Mouse (Mus musculus) thymus, postnatal 36 days (tissue): Measurements from ENCODE around the gene Clcn2.

Source experiments
- DNase-seq, 2 experiments: peaks; one replicate each; pipeline ENCODE4 v3.0.0; 2022; ENCODE audit warnings: mixed read lengths in 2 of 2

Clcn2 gene

DNA sequence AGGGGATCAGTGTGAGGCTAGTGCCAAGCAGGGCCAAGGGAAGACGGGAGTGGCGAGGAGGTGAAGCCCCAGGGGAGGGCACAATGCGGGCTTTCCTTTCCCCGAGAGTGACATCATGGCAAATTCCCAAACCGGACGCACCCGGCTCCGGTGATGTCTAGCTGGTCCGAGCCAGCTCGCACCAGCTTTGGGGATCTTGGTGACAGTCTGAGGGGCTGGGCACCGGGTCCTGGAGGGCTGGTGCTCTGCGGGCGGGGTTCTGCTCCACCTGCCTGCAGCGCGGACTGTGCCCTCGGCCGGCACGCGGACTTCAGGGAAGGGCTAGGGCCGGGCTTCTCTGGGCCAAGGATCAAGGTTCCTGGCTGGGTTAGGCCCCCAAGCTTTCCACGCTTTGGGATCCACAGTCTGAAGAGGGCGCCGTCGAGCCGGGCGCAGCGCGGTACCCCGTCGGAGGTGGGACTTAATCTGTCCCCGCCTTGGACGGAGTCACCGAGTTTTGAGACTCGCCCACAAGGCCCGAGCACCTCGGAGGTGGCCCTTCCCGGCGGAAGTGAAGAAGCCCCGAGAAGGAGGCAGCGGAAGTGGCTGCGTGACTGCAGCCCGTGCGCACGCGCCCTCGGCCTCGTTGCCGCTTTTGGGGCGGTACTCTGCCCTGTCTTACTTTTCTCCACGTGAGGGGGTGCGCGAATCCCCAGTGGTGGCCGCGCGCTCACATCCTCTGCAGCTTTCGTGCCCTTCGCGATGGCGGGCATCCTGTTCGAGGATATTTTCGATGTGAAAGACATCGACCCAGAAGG lies at the start of gene Clcn2, which contains the start of gene Polr2h:
Gene Clcn2 (minus strand): TSS at position 566 of the 797 bp plus-strand sequence.
Gene Polr2h (plus strand): TSS at position 485 of the 797 bp plus-strand sequence.
- DNase-seq = peak; percentile 94 to 98

DNA sequence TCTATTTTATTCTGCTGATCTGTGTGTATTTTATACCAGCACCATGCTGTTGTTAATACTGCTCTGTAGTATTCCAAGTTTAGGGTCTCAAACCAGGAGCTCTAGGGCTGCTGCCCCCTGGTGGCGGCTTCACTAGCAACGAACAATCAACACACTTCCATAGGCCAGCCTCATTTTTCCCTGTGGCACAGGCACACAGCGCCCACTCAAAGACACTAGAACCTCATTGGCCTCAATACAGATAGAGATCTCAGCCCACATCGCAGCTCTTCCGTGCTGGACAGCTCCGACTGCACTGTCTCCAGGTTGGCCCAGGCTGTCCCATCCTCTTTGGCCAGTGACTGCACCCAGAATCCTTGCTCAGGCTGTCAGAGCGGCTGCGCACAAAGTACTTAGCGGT lies 47.7 kb upstream of the Clcn2 start:
- peak; percentile 42 to 51 for DNase-seq

DNA sequence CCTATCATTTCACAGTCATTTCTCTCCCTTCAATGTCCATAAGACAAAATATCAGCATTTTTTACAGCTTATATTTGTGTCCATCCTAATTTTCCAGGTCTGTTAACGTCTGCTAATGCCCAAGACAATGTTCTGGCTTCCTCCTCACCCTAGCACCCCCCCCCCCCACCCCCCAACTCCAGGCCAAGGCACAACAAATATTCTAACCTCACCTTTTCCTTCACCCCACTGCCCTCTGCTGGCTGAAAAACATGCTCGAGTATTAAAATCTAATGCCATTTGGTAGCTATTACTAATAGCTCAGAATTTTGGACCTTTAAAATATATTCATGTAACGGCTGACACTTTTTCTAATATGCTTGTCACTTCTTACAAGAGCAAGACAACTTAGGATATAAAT lies 44.1 kb upstream of the Clcn2 start:
- DNase-seq = peak in 1 of 2 experiments; percentile 13

DNA sequence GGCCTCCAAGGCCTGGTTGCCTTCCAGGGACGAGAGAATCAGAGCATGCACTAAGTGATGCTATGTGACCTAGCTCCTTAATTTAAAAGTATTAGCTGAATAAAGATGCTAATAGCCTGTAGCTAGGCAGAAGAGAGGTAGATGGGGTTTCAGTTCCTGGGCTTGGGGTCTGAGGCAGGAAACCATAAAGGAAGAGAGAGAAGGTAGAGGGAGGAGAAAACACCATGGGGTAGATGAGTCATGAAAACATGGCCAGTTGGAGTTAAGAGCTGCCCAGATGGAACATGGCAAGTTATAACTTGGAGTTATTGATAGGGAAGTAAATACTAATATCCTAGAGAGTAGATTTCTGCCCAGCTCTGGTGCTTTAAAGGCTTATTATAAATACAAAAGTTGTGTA lies 39.8 kb upstream of the Clcn2 start:
- DNase-seq = no peak

DNA sequence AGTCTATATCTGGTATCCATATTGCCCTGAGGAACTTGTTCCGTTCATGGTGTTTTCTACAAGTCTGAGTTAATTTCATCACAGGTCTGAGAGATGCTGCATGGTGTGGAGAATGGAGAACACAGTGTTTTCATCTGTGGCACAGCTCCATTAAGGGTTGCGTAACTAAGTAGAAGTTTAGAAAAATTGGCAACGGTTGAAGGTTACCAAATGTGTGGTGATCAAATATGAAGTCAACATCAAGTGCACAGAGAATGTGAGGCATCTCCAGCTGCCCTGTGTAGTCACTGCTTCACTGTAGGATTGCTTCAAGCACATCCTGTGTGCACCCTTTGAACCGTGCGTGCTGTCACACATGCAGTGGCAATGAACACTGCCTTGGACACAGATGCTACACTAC lies 38.5 kb upstream of the Clcn2 start:
- no peak for DNase-seq

DNA sequence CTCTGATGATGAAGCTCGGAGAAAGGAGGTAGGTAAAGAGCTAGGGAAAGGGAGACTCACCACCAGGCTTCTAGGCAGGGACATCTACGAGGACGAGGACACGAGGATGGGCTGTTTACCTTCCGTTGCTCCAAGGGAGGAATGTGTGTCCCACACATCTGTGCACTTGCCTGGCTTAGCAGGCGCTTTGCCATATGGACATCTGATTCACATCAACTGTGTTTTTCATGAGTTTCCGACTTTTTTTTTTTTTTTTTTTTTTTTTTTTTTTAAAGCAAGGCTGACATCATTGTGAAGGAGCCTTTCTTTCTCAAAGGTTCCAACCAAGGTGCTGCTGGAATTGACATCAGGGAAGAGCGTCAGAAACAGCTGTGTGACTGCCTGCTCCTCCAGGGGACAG lies 33.0 kb upstream of the Clcn2 start:
- no peak for DNase-seq

DNA sequence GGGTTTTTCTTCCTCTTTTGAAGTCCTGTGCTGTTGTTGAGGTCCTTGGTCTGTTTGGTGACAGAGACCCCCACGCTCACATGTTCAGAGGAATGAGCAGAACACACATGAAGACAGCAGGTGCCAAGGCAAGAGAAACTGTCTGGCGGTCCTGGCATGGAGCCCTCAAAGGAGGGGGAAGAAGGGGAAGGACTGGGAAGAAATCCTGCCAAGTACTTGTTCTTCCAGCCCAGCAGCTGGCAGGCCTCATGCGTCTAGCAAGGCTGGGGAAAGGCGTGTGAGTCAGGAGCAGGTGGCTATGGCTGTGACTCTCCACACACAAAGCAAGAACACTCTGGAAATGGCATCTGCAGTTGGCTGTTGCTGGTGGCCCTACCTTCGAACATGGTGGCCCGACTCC lies 29.1 kb upstream of the Clcn2 start:
- DNase-seq = no peak

DNA sequence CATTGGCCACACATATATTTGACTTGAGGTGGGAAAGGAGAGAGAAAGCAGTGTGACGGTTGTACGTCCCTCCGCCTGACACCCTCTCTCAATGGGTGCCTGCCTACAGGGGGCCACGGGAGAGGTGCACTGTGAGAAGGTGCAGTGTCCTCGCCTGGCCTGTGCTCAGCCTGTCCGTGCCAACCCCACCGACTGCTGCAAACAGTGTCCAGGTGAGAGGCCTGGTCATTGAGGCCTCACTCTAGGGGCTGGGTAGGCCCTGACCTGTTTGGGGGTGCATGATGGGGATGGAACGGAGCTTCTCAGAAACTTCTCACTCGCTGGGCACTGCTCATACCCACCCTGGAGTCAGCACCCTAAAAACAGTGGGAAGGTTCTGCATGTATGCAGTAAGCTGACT lies 22.3 kb upstream of the Clcn2 start:
- no peak for DNase-seq

DNA sequence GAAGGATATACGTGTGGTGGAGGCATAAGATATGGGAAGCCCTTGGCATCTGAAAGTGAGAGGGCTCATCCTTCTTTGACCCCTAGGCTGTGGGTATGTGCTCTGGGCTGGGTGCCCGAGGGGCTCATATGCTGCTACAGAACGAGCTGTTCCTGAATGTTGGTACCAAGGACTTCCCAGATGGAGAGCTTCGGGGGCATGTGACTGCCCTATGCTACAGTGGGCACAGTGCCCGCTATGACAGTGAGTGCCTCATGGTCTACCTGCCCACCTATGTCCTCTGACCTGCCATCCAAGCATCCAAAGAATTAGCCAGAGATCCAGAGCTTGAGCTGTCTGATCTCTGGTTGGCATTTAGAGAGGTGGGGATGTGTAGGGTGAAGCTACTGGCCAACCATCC lies 19.3 kb upstream of the Clcn2 start:
- DNase-seq = no peak

DNA sequence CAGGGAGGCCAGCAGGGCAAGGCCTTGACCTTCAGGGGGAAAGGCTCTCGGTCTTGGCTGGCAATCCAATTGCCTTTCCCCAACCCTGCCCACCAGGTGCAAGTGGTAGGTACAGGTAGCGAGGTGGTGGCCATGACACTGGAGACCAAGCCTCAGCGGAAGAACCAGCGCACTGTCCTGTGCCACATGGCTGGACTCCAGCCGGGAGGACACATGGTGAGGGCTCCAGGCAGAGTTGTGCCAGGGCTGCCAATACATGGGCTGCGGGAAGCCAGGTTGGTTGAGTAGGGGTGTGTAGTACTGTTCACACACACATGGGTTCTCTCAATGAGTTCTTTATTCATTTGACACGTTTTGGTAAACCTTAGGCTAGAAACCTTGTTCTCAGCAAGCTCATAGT lies 18.6 kb upstream of the Clcn2 start:
- no peak for DNase-seq

DNA sequence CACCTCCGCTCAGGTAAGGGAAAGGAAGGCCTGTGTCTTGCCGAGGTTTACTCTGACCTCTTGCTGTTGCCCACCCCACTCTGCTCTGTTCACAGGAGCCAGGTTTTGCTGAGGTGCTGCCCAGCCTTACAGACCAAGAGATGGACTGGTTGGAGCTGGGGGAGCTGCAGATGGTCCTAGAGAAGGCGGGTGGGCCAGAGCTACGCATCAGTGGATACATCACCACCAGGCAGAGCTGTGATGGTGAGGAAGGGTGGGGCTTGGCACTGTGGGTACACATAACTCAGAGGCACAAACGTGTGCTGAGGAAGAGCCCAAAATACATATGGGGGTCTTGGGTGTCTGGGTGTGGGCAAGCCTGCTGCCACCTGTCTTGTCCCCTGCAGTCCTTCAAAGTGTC lies 18.1 kb upstream of the Clcn2 start:
- no peak for DNase-seq

DNA sequence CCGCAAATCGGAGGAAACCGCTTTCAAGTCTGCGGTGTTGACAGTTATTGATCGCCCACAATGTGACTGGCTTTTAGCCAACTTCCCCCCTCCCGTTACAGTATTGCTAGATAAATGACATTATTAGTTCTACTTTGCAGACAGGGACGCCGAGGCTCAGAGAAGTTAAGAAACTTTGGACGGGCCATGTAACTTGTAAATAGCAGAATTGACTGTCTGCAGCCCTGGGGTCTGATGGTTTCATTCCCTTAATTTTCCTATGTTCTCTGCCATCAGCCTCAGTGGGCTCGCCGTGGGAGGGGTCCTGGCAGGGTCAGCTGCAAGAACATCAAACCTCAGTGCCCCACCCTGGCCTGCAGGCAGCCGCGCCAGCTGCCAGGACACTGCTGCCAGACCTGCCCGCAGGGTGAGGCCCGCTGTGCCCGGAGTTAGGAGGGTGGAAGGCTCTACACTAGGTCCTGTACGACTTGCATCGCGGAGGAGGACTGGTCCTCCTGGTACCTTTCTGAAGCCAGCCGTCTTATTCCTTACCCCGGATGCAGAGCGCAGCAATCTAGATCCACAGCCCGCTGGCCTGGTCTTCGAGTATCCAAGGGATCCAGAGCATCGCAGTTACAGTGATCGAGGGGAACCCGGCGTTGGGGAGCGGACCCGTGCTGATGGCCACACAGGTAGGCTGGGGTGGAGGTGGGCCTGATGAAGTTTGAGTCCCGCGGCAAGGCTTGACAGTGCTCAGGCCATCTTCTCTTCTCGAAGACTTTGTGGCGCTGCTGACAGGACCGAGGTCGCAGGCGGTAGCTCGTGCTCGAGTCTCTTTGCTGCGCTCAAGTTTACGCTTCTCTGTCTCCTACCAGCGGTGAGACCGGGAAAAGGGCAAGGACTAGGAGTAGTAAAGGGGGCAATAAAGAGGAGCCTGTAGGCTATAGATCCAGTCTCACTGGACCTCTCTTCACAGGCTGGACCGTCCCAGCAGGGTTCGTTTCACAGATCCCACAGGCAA lies 16.5 kb upstream of the Clcn2 start, which contains the start of gene Thpo:
Gene Thpo (minus strand): TSS at position 781 of the 1,000 bp plus-strand sequence.
- DNase-seq = no peak

DNA sequence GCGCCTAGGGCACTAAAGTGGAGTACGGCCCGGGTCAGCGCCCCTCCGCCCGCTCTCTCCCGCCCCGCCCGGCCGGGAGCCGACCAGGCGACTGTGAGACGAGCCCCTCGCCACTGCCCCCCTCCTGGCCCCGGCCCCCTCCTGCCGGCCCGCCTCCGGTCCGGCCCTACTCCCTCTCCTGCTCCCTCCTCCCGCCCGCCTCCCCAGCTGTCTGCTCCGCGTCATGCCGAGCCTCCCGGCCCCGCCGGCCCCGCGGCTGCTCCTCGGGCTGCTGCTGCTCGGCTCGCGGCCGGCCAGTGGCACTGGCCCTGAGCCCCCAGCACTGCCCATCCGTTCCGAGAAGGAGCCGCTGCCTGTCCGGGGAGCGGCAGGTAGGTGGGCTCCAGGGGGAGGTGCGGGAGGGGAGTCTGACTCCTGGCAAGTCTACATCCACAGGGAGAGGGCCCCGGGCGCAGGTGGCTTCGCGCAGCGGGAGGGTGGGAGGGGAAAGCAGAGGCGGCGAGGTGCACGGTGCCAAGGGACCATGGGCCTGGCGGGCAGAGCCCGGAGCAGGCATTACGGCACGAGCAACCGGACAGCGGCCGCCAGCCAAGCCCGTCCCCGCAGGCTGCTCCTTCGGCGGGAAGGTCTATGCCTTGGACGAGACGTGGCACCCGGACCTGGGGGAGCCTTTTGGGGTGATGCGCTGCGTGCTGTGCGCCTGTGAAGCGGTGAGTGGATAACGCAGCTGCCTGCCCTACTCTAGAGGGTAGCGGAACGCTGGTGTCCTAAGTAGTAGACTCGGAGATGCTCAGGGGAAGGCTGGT lies 15.6 kb upstream of the Clcn2 start, which contains the start of gene Chrd:
Gene Chrd (plus strand): TSS at position 203 of the 806 bp plus-strand sequence.
- DNase-seq = no peak

DNA sequence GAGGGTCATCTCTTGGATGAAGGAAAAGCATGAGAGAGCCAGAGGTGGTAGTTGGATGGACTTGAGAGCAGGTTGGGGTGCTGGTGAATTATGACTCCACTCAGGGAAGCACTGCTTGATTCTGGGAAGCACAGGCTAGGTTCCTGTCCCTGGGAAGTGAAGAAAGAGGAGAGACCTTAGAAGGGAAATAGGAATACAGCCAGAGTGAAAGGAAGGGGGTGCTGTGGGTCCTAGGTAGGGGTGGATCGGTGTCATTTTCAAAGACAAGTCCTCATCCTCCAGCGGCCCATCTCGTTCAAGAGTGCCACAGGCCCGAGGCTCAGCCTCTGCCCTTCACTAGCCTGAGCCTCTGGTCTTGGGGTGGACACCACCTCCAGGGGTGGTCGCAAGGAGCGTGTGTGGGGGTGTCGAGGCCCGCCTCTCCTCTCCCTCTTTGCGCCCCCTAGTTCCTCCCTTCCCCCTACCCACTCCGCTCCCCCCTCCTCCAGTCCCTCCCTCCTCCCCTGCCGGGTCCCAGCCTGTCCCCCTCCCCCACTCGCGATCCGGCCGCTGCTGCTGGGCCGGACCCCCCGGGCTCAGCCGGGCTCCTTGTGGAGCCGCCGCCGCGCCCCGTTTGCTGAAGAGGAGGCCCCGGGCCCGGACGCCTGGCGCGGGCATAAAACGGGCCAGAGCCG lies 14.8 kb upstream of the Clcn2 start:
- no peak for DNase-seq

DNA sequence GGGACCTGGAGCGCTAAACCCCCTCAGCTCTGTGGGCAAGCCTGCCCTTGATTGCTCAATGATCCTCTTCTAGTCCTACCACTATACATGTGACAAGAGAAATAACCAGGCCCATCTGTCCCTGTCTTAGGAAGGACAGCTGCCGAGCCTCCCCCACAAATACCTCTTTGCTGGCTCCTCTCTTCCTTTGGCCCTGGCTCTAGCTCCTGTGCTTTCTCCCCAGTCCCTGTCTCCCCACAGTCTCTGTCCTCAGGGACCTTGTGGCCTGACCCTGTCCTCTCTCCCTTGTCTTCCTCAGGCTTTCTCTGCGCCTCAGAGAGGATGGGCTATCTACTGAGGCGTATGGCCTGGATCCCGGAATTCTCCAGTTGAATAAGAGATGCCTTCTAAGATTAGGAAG lies 14.1 kb upstream of the Clcn2 start:
- DNase-seq = no peak

DNA sequence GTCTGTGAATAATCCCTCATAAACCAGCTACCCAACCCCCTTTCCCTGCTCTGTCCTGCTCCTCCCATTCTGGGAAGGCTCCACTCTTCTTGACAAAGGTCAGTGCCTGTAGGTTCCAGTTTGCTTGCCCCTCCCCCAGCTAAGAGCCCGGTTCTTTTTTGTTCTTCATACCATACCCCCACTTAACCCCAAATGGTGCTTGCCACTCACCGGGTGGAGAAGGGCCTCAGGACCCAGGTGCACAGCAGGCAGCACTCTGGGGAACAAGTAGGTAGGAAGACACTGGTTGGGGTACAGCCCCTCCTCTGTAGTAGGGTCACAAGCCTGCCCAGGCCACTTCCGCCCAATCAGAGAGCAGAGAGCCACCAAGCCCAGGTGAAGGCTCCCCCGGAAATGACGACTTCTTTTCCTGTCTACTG lies 12.8 kb upstream of the Clcn2 start:
- no peak for DNase-seq

DNA sequence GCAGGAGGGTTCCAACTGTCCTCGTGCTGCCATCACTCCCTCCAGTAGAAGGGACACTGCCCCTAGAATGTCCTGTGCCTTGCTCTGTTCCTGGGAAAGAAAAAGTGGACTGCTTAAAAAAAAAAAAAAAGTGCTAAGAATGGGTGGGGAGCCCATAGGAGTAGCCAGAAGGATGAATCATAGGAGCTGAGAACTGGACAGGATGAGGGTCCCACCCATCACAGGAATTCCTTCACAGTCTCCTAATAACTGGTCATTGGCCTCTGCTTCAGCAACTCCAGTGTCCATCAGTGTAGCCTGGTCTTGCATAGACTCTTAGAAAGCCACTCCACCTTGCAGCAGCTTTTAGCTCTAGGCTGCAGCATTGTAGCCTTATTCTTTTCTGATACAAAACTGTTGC lies 8.8 kb upstream of the Clcn2 start:
- no peak for DNase-seq

DNA sequence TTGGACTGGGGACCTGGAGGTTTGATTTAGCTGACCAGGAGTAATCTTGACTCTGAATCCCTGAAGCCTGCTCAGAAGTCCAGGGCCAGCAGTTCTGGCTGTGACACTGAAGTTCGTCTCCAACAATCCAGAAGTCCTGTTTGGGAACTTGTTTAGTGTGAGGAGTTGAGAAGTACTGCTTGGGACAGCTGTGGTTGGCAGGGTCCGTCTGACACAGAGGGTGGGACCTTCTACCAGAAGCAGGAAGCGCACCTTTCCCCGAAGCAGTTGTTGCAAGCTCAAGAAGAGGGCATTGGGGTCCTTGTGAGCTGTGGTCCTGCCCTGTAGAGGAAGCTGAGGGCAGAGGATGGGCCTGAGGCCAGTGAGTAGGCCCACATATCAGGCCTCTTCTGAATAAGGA lies 8.2 kb upstream of the Clcn2 start:
- no peak for DNase-seq

DNA sequence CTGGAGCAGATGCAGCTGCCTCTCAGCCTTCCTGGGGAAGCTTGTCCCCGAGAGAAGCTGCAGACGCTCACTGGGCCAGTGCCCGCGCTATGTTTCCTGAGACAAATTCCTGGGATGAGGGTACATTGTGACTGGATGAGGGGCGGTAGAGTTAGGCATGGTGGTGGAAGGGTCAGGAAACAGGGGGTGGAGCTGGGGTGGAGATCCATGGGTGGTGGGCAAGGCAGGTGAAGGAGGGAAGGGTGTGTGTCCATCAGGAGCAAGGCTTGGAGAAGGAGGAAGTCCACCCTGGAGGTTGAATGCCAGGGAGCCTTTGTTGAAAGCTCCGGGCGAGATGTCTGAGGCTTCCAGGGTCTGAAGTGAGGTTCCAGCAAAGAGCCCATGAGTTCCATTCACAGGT lies 7.8 kb upstream of the Clcn2 start:
- DNase-seq = no peak

DNA sequence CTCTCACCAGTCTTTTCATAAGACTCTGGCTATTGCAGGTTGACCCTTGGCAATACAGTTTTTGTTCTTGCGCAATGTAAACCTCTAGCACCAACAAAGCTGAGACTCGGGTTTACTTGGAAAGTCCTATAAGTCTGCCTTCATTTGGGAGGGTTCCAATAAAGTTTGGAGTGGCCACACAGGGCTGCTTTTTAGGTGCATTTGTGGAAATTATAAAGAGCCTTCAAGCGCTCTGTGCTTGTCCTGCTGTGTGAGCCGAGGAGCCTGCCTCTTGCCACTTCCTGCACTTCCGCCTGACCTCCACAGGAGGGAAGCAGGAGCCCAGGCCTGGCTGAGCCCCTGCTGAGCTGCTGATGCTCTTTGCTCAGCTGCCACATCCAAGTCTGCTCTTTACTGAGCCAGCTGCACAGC lies 6.8 kb upstream of the Clcn2 start:
- DNase-seq = peak; percentile 23 to 31

DNA sequence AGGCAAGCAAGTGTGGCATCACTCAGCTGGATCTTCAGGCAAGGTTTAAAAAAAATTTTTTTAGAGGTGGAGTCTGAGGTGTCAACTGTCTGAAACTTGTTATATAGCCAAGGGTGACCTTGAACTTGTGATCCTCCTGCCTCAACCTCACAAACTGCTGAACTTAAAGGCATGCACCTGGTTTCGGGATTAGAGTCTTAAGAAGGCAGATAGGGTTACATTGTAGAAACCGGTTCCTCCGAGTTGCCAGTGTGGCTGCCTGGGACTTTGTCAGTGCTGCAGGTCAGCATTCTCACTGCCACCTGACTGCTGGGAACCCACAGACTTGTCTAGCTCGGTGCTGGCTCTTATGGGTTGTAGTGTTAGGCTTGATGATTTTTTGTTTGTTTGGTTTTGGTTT lies 5.7 kb upstream of the Clcn2 start:
- no peak for DNase-seq

DNA sequence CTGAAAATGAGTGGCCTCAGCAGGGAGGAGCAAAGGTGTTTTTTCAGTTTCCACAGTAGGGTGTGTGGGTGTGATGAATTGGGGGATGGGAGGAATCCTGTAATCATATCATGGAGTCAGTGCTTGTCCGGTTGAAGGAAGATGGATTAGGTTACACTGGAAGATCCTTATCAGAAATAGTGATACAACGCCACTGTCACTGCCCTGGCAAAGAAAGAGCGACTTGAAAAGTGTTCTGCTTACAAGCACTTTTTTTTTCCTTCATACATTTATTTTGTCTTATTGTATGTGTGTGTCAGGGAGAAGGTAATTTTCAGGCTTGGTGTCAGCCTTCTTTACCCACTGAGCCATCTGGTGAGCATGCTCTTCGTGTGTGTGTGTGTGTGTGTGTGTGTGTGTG lies 5.2 kb upstream of the Clcn2 start:
- no peak for DNase-seq
